In genomic region chr11:96872441-96873379, GRCm38 (mm10) we compare ENCODE assay signal across 9 mouse cellular contexts. TPM values are rescaled to one million over a fixed set of nuclear protein-coding genes. Genes with fewer than 3 reads are reported as not detected.
DNase-seq lines count a peak whose midpoint lies in the region; ATAC-seq lines count a peak whose summit lies in the region.
"Had no signal": no experiment of that assay in that cellular context is flagged by ENCODE, and none has a peak within 500 bp of the region (broad histone marks: within the 10 kb centered on the region; RNA-seq: fewer than 3 reads in every experiment).

No protein-coding gene starts in this region.

- H3K4me3 ChIP-seq in stomach, embryonic 15.5 days (replicated peaks) = no peak overlapping the region
- H3K4me3 ChIP-seq: erythroblast, embryonic 14.5 days had no signal

- H3K4me1 ChIP-seq in stomach, embryonic 15.5 days = peaks cover 24% of the 10 kb centered on the region

- intact Hi-C loops in gastrocnemius, postnatal 14 days (cut with DNase I; ENCODE audit: low total_unique reads) = no loop called here
- intact Hi-C loops in gastrocnemius, postnatal 36 days (cut with DNase I) = no loop called here

- no peaks in the 10 kb centered on the region for H3K9me3 ChIP-seq in stomach, embryonic 15.5 days

- H3K36me3 ChIP-seq in stomach, embryonic 15.5 days = no peaks in the 10 kb centered on the region

- 12% methylated on average over 24 of the region's 24 CpGs for WGBS in stomach, embryonic 15.5 days

- no peak overlapping the region for H3K9ac ChIP-seq in stomach, embryonic 15.5 days

- H3K27ac ChIP-seq in stomach, embryonic 15.5 days = peak overlapping the region; percentile 41; the same call in 1 of the 2 replicates

- 0 out of 2 replicates have a peak, but pooled peaks have one; percentile 24 for ATAC-seq in megakaryocyte-erythroid progenitor cell, adult 5-6 weeks (replicated peaks; ENCODE audit: low FRiP score, low TSS enrichment, poor library complexity, severe bottlenecking)
- ATAC-seq in stomach, embryonic 15.5 days (ENCODE audit: insufficient read depth, low FRiP score, low read depth) = peak; percentile 10; the same call in 1 of the 2 replicates

- DNase-seq in gastrocnemius, postnatal 14 days = peak; percentile 23
- DNase-seq in gastrocnemius, postnatal 36 days = no peak
- DNase-seq in testis, postnatal 14 days (ENCODE audit: low spot score) = peak; percentile 33
- no peak for DNase-seq in testis, postnatal 10 days (ENCODE audit: low spot score)
- DNase-seq in left cerebral cortex, adult 8-10 months (ENCODE audit: low spot score in 2 of 2) = no peak
- DNase-seq in adrenal gland, postnatal 14 days = no peak

- no peaks in the 10 kb centered on the region; the same call in 1 of the 2 replicates for H3K27me3 ChIP-seq in stomach, embryonic 15.5 days (replicated peaks)

- peak overlapping the region; percentile 19; the same call in 1 of the 2 replicates for H3K4me2 ChIP-seq in stomach, embryonic 15.5 days

RNA-seq across cellular contexts. Expression of gene Copz2, which starts 23.0 kb away (rescaled TPM):
- total RNA-seq in gastrocnemius, postnatal 14 days (2021) = 10 to 100 TPM; 28.3 to 36.3 TPM
- total RNA-seq in gastrocnemius, postnatal 36 days (2021) = 10 to 100 TPM; 23.1 to 23.6 TPM
- not detected in 2 replicates for total RNA-seq in megakaryocyte-erythroid progenitor cell, adult 5-6 weeks (2014; fragmentation: Nextera tagmentation)
- 1.0 and 3.2 TPM in 2 replicates for total RNA-seq in megakaryocyte-erythroid progenitor cell, adult 5-6 weeks (2017)
- 124 and 125 TPM in 2 replicates for polyA plus RNA-seq in stomach, embryonic 15.5 days (2015; fragmentation: Nextera tagmentation; extraction: Ambion mirVana)
- total RNA-seq in left cerebral cortex, adult 8-10 months (2022) = 10 to 100 TPM in 1 of 4 experiments, 1 to 10 TPM in 3; 6.4 to 10.7 (median 6.8) TPM
- 39.8 and 43.7 TPM in 2 replicates for total RNA-seq in adrenal gland, postnatal 14 days (2021)

RNA-seq across cellular contexts. Expression of gene Nfe2l1, which starts 42.9 kb away (rescaled TPM):
- total RNA-seq in gastrocnemius, postnatal 14 days (2021) = 100 to 1,000 TPM; 241 to 268 TPM
- 100 to 1,000 TPM; 374 to 411 TPM for total RNA-seq in gastrocnemius, postnatal 36 days (2021)
- 22.2 and 53.3 TPM in 2 replicates for total RNA-seq in megakaryocyte-erythroid progenitor cell, adult 5-6 weeks (2014; fragmentation: Nextera tagmentation)
- 27.3 and 47.5 TPM in 2 replicates for total RNA-seq in megakaryocyte-erythroid progenitor cell, adult 5-6 weeks (2017)
- polyA plus RNA-seq in stomach, embryonic 15.5 days (2015; fragmentation: Nextera tagmentation; extraction: Ambion mirVana) = 52.6 and 54.1 TPM in 2 replicates
- total RNA-seq in left cerebral cortex, adult 8-10 months (2022) = 100 to 1,000 TPM; 301 to 348 (median 321) TPM
- total RNA-seq in adrenal gland, postnatal 14 days (2021) = 362 and 371 TPM in 2 replicates

RNA-seq across cellular contexts. Expression of gene Cdk5rap3, which starts 43.6 kb away (rescaled TPM):
- total RNA-seq in gastrocnemius, postnatal 14 days (2021) = 10 to 100 TPM; 26.5 to 30.0 TPM
- total RNA-seq in gastrocnemius, postnatal 36 days (2021) = 10 to 100 TPM; 21.0 to 25.3 TPM
- 31.9 and 56.8 TPM in 2 replicates for total RNA-seq in megakaryocyte-erythroid progenitor cell, adult 5-6 weeks (2014; fragmentation: Nextera tagmentation)
- total RNA-seq in megakaryocyte-erythroid progenitor cell, adult 5-6 weeks (2017) = 18.3 and 54.6 TPM in 2 replicates
- 67.2 and 76.5 TPM in 2 replicates for polyA plus RNA-seq in stomach, embryonic 15.5 days (2015; fragmentation: Nextera tagmentation; extraction: Ambion mirVana)
- total RNA-seq in left cerebral cortex, adult 8-10 months (2022) = 10 to 100 TPM; 40.6 to 44.6 (median 41.9) TPM
- 48.6 and 49.9 TPM in 2 replicates for total RNA-seq in adrenal gland, postnatal 14 days (2021)

RNA-seq across cellular contexts. Expression of gene Prr15l, which starts 55.2 kb away (rescaled TPM):
- not detected for total RNA-seq in gastrocnemius, postnatal 14 days (2021)
- not detected for total RNA-seq in gastrocnemius, postnatal 36 days (2021)
- not detected in 2 replicates for total RNA-seq in megakaryocyte-erythroid progenitor cell, adult 5-6 weeks (2014; fragmentation: Nextera tagmentation)
- total RNA-seq in megakaryocyte-erythroid progenitor cell, adult 5-6 weeks (2017) = not detected in 2 replicates
- 55.2 and 65.6 TPM in 2 replicates for polyA plus RNA-seq in stomach, embryonic 15.5 days (2015; fragmentation: Nextera tagmentation; extraction: Ambion mirVana)
- not detected for total RNA-seq in left cerebral cortex, adult 8-10 months (2022)
- 0.37 TPM in 1 of 2 replicates, not detected in the other for total RNA-seq in adrenal gland, postnatal 14 days (2021)

Comparison
In these comparisons a context has a peak if more than half of its experiments do, and no peak if none do; other contexts are left out.
1. DNase-seq: peak in gastrocnemius, postnatal 14 days (single experiment) and testis, postnatal 14 days (single experiment); none in gastrocnemius, postnatal 36 days (0 of 2), testis, postnatal 10 days (single experiment), left cerebral cortex, adult 8-10 months (0 of 2) and adrenal gland, postnatal 14 days (single experiment).